Mouse (Mus musculus) liver, adult 2 months (tissue): ENCODE data around the gene 5031439G07Rik. TPM values are rescaled to one million over a fixed set of nuclear protein-coding genes. Genes with fewer than 3 reads are reported as not detected.

Experiments
- DNase-seq: peaks from one replicate; pipeline ENCODE4 v3.0.0-alpha.2; 2011; ENCODE audit warnings: low read depth, low spot score; ENCODE audit errors: extremely low read depth
- H3K27ac ChIP-seq: fragments of 200-500 bp; replicated peaks from 2 replicates; pipeline ENCODE4 v1.5.1; 2012; ENCODE audit warnings: low read depth, mild to moderate bottlenecking, control low read depth, inconsistent platforms, low read length; ENCODE audit not compliant: insufficient read depth
- H3K27me3 ChIP-seq: fragments of 200-500 bp; 2 replicates; pipeline ENCODE4 v1.6.1; 2012; ENCODE audit warnings: mild to moderate bottlenecking, moderate library complexity, low read length, inconsistent platforms; ENCODE audit not compliant: control insufficient read depth, insufficient read depth
- H3K36me3 ChIP-seq: fragments of 200-500 bp; 2 replicates; pipeline ENCODE4 v1.6.1; 2012; ENCODE audit warnings: low read length, inconsistent platforms; ENCODE audit not compliant: control insufficient read depth, insufficient read depth
- H3K4me1 ChIP-seq: fragments of 200-500 bp; 2 replicates; pipeline ENCODE4 v1.6.1; 2011; ENCODE audit warnings: low read length; ENCODE audit not compliant: control insufficient read depth, insufficient read depth
- H3K4me3 ChIP-seq: fragments of 200-500 bp; 2 replicates; pipeline ENCODE4 v1.5.1; 2011; ENCODE audit warnings: low read depth, mild to moderate bottlenecking, control low read depth, low read length, moderate library complexity; ENCODE audit not compliant: insufficient read depth
- H3K79me2 ChIP-seq: fragments of 200-500 bp; 2 replicates; pipeline ENCODE4 v1.6.1; 2012; ENCODE audit warnings: inconsistent platforms, mild to moderate bottlenecking, low read length, moderate library complexity; ENCODE audit not compliant: control insufficient read depth, insufficient read depth
- H3K9ac ChIP-seq: fragments of 200-500 bp; 2 replicates; pipeline ENCODE4 v1.6.1; 2012; ENCODE audit warnings: low read depth, mild to moderate bottlenecking, control low read depth, inconsistent platforms, low read length
- CTCF ChIP-seq: fragments of 200-500 bp; IDR thresholded peaks from 2 replicates; pipeline ENCODE4 v1.5.1; 2011; ENCODE audit warnings: low read depth, low read length, control low read depth
- POLR2A ChIP-seq: fragments of 200-500 bp; IDR thresholded peaks from 2 replicates; pipeline ENCODE4 v1.6.1; 2011; ENCODE audit warnings: low read length, control low read depth; ENCODE audit not compliant: insufficient read depth; ENCODE audit errors: extremely low read depth
- WGBS: fragments of 180-500 bp; shearing (Covaris S2); methylation state at CpG from one replicate; pipeline ENCODE4 v1.1.7; 2018; 5-methylcytosine and 5-hydroxymethylcytosine counted together
- polyA plus RNA-seq: library from polyadenylated mRNA; depleted of rRNA; stranded (reverse); fragments of >200 nt; gene quantifications from 2 replicates; pipeline ENCODE4 v1.2.3, GENCODE M21; 2012
- total RNA-seq: library from RNA; depleted of rRNA; stranded (reverse); fragments of >200 nt; gene quantifications from 2 replicates; pipeline ENCODE4 v1.2.3, GENCODE M21; 2014

5031439G07Rik gene
- total and polyA plus RNA-seq, 2 experiments, result 9.0 to 9.8 TPM

- H3K4me3 ChIP-seq, result no peak overlapping the region; the same call in 1 of the 2 replicates
- H3K36me3 ChIP-seq, result no peaks in the 10 kb centered on the region
- TF ChIP-seq CTCF (no peak), POLR2A (no peak)
- DNase-seq, result no peak
- H3K27me3 ChIP-seq, result no peaks in the 10 kb centered on the region
- H3K9ac ChIP-seq, result no peak overlapping the region
- H3K79me2 ChIP-seq, result peaks cover 26% of the 10 kb centered on the region
- H3K27ac ChIP-seq, result no peak overlapping the region
- 79% methylated on average over 4 of the region's 4 CpGs for WGBS
- peaks cover 11% of the 10 kb centered on the region for H3K4me1 ChIP-seq
These were observed 2.0 kb downstream of the 5031439G07Rik start for GRCm38 (mm10) chr15:84986171-84987019.

- Histone ChIP-seq H3K79me2 (peaks cover 26% of the 10 kb centered on the region), H3K9ac (no peak overlapping the region), H3K4me1 (peaks cover 11% of the 10 kb centered on the region), H3K27me3 (no peaks in the 10 kb centered on the region), H3K4me3 (no peak overlapping the region), H3K36me3 (no peaks in the 10 kb centered on the region), H3K27ac (no peak overlapping the region)
- 90% methylated on average over 12 of the region's 12 CpGs for WGBS
- TF ChIP-seq CTCF (no peak), POLR2A (no peak)
- DNase-seq, result no peak
These were observed 2.7 kb downstream of the 5031439G07Rik start for GRCm38 (mm10) chr15:84985516-84986160.

- Histone ChIP-seq H3K4me1 (peaks cover 12% of the 10 kb centered on the region), H3K27ac (no peak overlapping the region; the same call in 1 of the 2 replicates), H3K27me3 (no peaks in the 10 kb centered on the region), H3K36me3 (no peaks in the 10 kb centered on the region), H3K4me3 (no peak overlapping the region), H3K79me2 (peaks cover 38% of the 10 kb centered on the region), H3K9ac (no peak overlapping the region)
- 82% methylated on average over 7 of the region's 7 CpGs for WGBS
- TF ChIP-seq POLR2A (no peak), CTCF (no peak)
- no peak for DNase-seq
These were observed 4.6 kb downstream of the 5031439G07Rik start for GRCm38 (mm10) chr15:84983721-84984120.

- H3K36me3 ChIP-seq, result no peaks in the 10 kb centered on the region
- no peak overlapping the region for H3K4me3 ChIP-seq
- H3K27me3 ChIP-seq, result no peaks in the 10 kb centered on the region
- no peak overlapping the region for H3K9ac ChIP-seq
- peaks cover 19% of the 10 kb centered on the region for H3K4me1 ChIP-seq
- DNase-seq, result peak; percentile 98
- H3K79me2 ChIP-seq, result peaks cover 41% of the 10 kb centered on the region
- 26% methylated on average over 3 of the region's 3 CpGs for WGBS
- peak overlapping the region; percentile 10 for H3K27ac ChIP-seq
- no peak for TF ChIP-seq CTCF
- no peak for TF ChIP-seq POLR2A
These were observed 5.5 kb downstream of the 5031439G07Rik start for GRCm38 (mm10) chr15:84982888-84983287.

GRCm38 (mm10) chr15:84981609-84982313, 6.6 kb downstream of the 5031439G07Rik start:
- peaks cover 17% of the 10 kb centered on the region for H3K4me1 ChIP-seq
- peaks cover 40% of the 10 kb centered on the region for H3K79me2 ChIP-seq
- TF ChIP-seq CTCF, result no peak
- no peak for TF ChIP-seq POLR2A
- no peak overlapping the region for H3K4me3 ChIP-seq
- no peak overlapping the region for H3K27ac ChIP-seq
- no peak overlapping the region for H3K9ac ChIP-seq
- no peaks in the 10 kb centered on the region for H3K36me3 ChIP-seq
- no peak for DNase-seq
- no peaks in the 10 kb centered on the region for H3K27me3 ChIP-seq
- WGBS, result 75% methylated on average over 9 of the region's 9 CpGs
